Mouse (Mus musculus) spleen, adult 2 months (tissue): ENCODE results near the gene Tmem39b.

Source experiments
- CTCF ChIP-seq: fragments of 200-500 bp; IDR thresholded peaks from 2 replicates; pipeline ENCODE4 v1.5.1; 2011; ENCODE audit warnings: mild to moderate bottlenecking, inconsistent platforms; ENCODE audit not compliant: insufficient read depth, insufficient read length, insufficient replicate concordance; ENCODE audit errors: extremely low read depth
- POLR2A ChIP-seq: fragments of 200-500 bp; IDR thresholded peaks from 2 replicates; pipeline ENCODE4 v1.6.1; 2011; ENCODE audit warnings: low read depth, low read length, inconsistent platforms

DNA sequence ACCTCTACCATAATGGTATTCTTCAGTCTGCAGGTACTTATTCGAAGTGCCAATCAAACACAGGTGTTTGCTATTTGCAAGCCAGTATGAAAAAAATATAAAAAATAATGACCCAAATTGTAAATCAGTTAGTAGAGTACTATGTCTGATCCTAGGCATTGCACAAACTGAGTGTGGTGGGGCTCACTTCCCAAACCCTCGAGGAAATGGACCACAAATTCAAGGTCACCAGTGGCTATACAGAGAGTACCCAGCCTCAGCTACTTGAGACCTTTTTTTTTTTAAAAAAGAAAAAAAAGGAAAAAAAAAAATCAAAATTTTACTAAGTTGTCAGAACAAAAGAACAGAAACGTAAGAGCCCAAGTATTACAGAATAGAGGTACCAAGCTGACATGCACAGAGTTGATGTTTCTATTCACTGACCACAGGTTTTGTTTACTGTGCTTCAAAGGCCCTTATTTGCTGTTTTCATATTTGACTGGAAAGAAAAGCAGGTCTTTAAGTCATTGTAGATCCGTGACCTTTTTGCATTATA is 42.5 kb upstream of the Tmem39b start:
- TF ChIP-seq POLR2A (no peak), CTCF (no peak)
